Mouse (Mus musculus) stomach, postnatal 0 days (tissue): Measurements from ENCODE around the gene Prkca. TPM values are rescaled to one million over a fixed set of nuclear protein-coding genes. Genes with fewer than 3 reads are reported as not detected.

Experiments used
- ATAC-seq: fragments of 200-750 bp; cut with Nextera tagmentation; 2 replicates; pipeline ENCODE4 v1.8.0; 2017; ENCODE audit not compliant: low FRiP score, low TSS enrichment
- DNase-seq: peaks from one replicate; pipeline ENCODE4 v3.0.0-alpha.2; 2016; ENCODE audit warnings: low spot score
- H3K27ac ChIP-seq: fragments of 300-500 bp; sonication (generic); replicated peaks from 2 replicates; pipeline ENCODE4 v1.5.1; 2014; ENCODE audit warnings: mild to moderate bottlenecking, control low read depth
- H3K27me3 ChIP-seq: fragments of 300-500 bp; sonication (generic); 2 replicates; pipeline ENCODE4 v1.6.1; 2014; ENCODE audit warnings: low read length; ENCODE audit not compliant: control insufficient read depth, insufficient read depth
- H3K36me3 ChIP-seq: fragments of 300-500 bp; sonication (generic); 2 replicates; pipeline ENCODE4 v1.6.1; 2014; ENCODE audit warnings: low read length, mixed read lengths; ENCODE audit not compliant: control insufficient read depth, insufficient read depth
- H3K4me1 ChIP-seq: fragments of 300-500 bp; sonication (generic); replicated peaks from 2 replicates; pipeline ENCODE4 v1.6.1; 2014; ENCODE audit warnings: antibody characterized with exemption; ENCODE audit not compliant: control insufficient read depth, insufficient read depth
- H3K4me2 ChIP-seq: fragments of 300-500 bp; sonication (generic); replicated peaks from 2 replicates; pipeline ENCODE4 v1.6.1; 2014; ENCODE audit warnings: low read depth, mild to moderate bottlenecking, control low read depth, moderate library complexity
- H3K4me3 ChIP-seq: fragments of 300-500 bp; sonication (generic); 2 replicates; pipeline ENCODE4 v1.5.1; 2014; ENCODE audit warnings: low read depth, low read length, control low read depth
- H3K9ac ChIP-seq: fragments of 300-500 bp; sonication (generic); 2 replicates; pipeline ENCODE4 v1.6.1; 2014; ENCODE audit warnings: mild to moderate bottlenecking, low read length, control low read depth, mixed read lengths
- H3K9me3 ChIP-seq: fragments of 300-500 bp; sonication (generic); 2 replicates; pipeline ENCODE4 v1.6.1; 2016; ENCODE audit warnings: low read length; ENCODE audit not compliant: control insufficient read depth
- CTCF ChIP-seq: IDR thresholded peaks from 2 replicates; pipeline ENCODE4 v1.5.1; 2016; ENCODE audit warnings: antibody characterized with exemption, low read depth, mild to moderate bottlenecking, moderate library complexity
- EP300 ChIP-seq: optimal IDR thresholded peaks from 2 replicates; pipeline ENCODE3; 2016; ENCODE audit warnings: antibody characterized with exemption
- WGBS: fragments of 180-500 bp; shearing (Covaris S2); extraction: QIAGEN DNeasy Blood & Tissue Kit; methylation state at CpG from one replicate; pipeline ENCODE4 v1.1.7; 2014; 5-methylcytosine and 5-hydroxymethylcytosine counted together
- polyA plus RNA-seq: library from polyadenylated mRNA; unstranded; fragments of >200 nt; fragmentation: Nextera tagmentation; extraction: Ambion mirVana; gene quantifications from 2 replicates; pipeline ENCODE4 v1.2.1, GENCODE M21; 2015

The Prkca gene
- polyA plus RNA-seq, 1 experiment from 2014 or later, result 3.7 TPM

- Histone ChIP-seq H3K9me3 (no peaks in the 10 kb centered on the region), H3K4me1 (no peaks in the 10 kb centered on the region), H3K36me3 (no peaks in the 10 kb centered on the region), H3K9ac (no peak overlapping the region), H3K27ac (no peak overlapping the region), H3K4me3 (no peak overlapping the region), H3K4me2 (no peak overlapping the region), H3K27me3 (no peaks in the 10 kb centered on the region)
- ATAC-seq, result no peak
- WGBS, result 63% methylated on average over 4 of the region's 4 CpGs
- TF ChIP-seq CTCF (no peak), EP300 (no peak)
- DNase-seq, result no peak
Observed at GRCm38 (mm10) chr11:108162110-108162509, 181.6 kb downstream of the Prkca start.

DNA sequence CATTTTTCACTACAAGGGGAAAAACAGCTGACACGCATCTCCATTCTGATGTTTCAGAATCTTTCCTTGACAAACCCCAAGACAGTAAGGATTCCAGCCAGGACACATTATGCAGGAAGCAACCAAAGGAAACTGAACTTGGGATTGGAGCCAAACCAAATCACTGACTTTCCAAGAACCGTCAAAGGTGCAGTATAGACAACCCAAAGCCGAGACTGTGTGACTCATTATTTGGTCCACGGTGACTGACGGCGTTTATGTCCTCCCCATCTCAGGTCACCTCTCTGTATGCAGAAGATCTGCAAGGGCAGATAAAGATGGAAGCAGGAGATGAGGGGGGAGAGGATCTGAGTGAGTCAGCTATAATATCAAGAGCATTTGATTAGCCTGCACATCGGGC is 183.7 kb downstream of the Prkca start:
- WGBS, result 68% methylated on average over 7 of the region's 7 CpGs
- no peak overlapping the region for H3K27ac ChIP-seq
- TF ChIP-seq EP300 (no peak), CTCF (no peak)
- no peaks in the 10 kb centered on the region for H3K4me1 ChIP-seq
- H3K9ac ChIP-seq, result no peak overlapping the region
- no peaks in the 10 kb centered on the region for H3K27me3 ChIP-seq
- H3K36me3 ChIP-seq, result no peaks in the 10 kb centered on the region
- H3K4me2 ChIP-seq, result no peak overlapping the region
- ATAC-seq, result no peak
- no peak for DNase-seq
- no peaks in the 10 kb centered on the region for H3K9me3 ChIP-seq
- H3K4me3 ChIP-seq, result no peak overlapping the region

- WGBS, result 92% methylated on average over 3 of the region's 3 CpGs
- no peak for TF ChIP-seq EP300
- no peak for TF ChIP-seq CTCF
- ATAC-seq, result no peak
- no peaks in the 10 kb centered on the region for H3K36me3 ChIP-seq
- H3K27ac ChIP-seq, result no peak overlapping the region
- H3K4me3 ChIP-seq, result no peak overlapping the region
- no peaks in the 10 kb centered on the region for H3K27me3 ChIP-seq
- no peak overlapping the region for H3K4me2 ChIP-seq
- no peak overlapping the region for H3K9ac ChIP-seq
- H3K9me3 ChIP-seq, result no peaks in the 10 kb centered on the region
- no peaks in the 10 kb centered on the region for H3K4me1 ChIP-seq
- DNase-seq, result no peak
Observed at GRCm38 (mm10) chr11:108158046-108158445, 185.7 kb downstream of the Prkca start.

DNA sequence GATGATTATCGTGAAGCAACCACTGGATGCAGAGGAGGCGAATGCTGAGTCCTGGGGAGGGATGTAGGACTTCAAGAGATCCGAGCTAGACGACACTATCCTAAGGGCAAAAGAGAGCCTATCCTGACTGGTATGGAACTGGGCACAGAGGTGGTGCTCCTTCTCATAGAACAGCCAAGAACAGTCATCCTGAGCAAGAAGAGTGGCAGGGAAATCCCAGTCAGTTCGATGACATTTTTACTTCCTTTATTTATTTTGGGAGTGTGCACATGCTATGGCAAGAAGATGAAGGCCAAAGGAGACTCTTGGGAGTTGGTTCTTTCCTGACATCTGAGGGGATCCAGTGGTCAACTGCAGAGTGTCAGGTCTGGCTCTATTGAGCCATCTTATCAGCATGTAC is 186.7 kb downstream of the Prkca start:
- Histone ChIP-seq H3K36me3 (no peaks in the 10 kb centered on the region), H3K27ac (no peak overlapping the region), H3K4me2 (no peak overlapping the region), H3K4me1 (no peaks in the 10 kb centered on the region), H3K9ac (no peak overlapping the region), H3K9me3 (no peaks in the 10 kb centered on the region), H3K27me3 (no peaks in the 10 kb centered on the region), H3K4me3 (no peak overlapping the region)
- no peak for DNase-seq
- TF ChIP-seq CTCF (no peak), EP300 (no peak)
- 89% methylated on average over 5 of the region's 5 CpGs for WGBS
- ATAC-seq, result no peak

GRCm38 (mm10) chr11:108156107-108156506 is 187.6 kb downstream of the Prkca start:
- no peaks in the 10 kb centered on the region; the same call in 1 of the 2 replicates for H3K4me1 ChIP-seq
- H3K36me3 ChIP-seq, result no peaks in the 10 kb centered on the region
- no peak for TF ChIP-seq CTCF
- TF ChIP-seq EP300, result no peak
- WGBS, result 86% methylated on average over 5 of the region's 5 CpGs
- no peak overlapping the region for H3K9ac ChIP-seq
- no peaks in the 10 kb centered on the region for H3K9me3 ChIP-seq
- DNase-seq (no peak), ATAC-seq (no peak)
- H3K4me3 ChIP-seq, result no peak overlapping the region
- H3K27ac ChIP-seq, result no peak overlapping the region
- H3K27me3 ChIP-seq, result no peaks in the 10 kb centered on the region
- H3K4me2 ChIP-seq, result no peak overlapping the region

GRCm38 (mm10) chr11:108155088-108155580 is 188.6 kb downstream of the Prkca start:
- Histone ChIP-seq H3K9me3 (no peaks in the 10 kb centered on the region), H3K4me3 (no peak overlapping the region), H3K9ac (no peak overlapping the region), H3K27me3 (no peaks in the 10 kb centered on the region), H3K36me3 (no peaks in the 10 kb centered on the region), H3K4me1 (no peaks in the 10 kb centered on the region; the same call in 1 of the 2 replicates), H3K27ac (no peak overlapping the region), H3K4me2 (no peak overlapping the region)
- ATAC-seq (no peak), DNase-seq (no peak)
- TF ChIP-seq CTCF (no peak), EP300 (no peak)
- WGBS, result 92% methylated on average over 8 of the region's 8 CpGs
